Mouse (Mus musculus) intestine, embryonic 15.5 days (tissue): ENCODE measurements around the gene Hoxc9. TPM values are rescaled to one million over a fixed set of nuclear protein-coding genes. Genes with fewer than 3 reads are reported as not detected.

Experiments
- ATAC-seq: fragments of 200-750 bp; cut with Nextera tagmentation; 2 replicates; pipeline ENCODE4 v1.8.0; 2017; ENCODE audit warnings: moderate TSS enrichment, moderate library complexity
- H3K27ac ChIP-seq: fragments of 300-500 bp; sonication (generic); 2 replicates; pipeline ENCODE4 v1.5.1; 2015; ENCODE audit warnings: mild to moderate bottlenecking, inconsistent platforms
- H3K27me3 ChIP-seq: fragments of 300-500 bp; sonication (generic); replicated peaks from 2 replicates; pipeline ENCODE4 v1.6.1; 2015; ENCODE audit warnings: inconsistent platforms
- H3K36me3 ChIP-seq: fragments of 300-500 bp; sonication (generic); 2 replicates; pipeline ENCODE4 v1.6.1; 2015; ENCODE audit warnings: inconsistent platforms
- H3K4me1 ChIP-seq: fragments of 300-500 bp; sonication (generic); replicated peaks from 2 replicates; pipeline ENCODE4 v1.6.1; 2015; ENCODE audit warnings: inconsistent platforms
- H3K4me2 ChIP-seq: fragments of 300-500 bp; sonication (generic); replicated peaks from 2 replicates; pipeline ENCODE4 v1.6.1; 2015; ENCODE audit warnings: mild to moderate bottlenecking, inconsistent platforms
- H3K4me3 ChIP-seq: fragments of 300-500 bp; sonication (generic); replicated peaks from 2 replicates; pipeline ENCODE4 v1.5.1; 2015; ENCODE audit warnings: inconsistent platforms
- H3K9ac ChIP-seq: fragments of 300-500 bp; sonication (generic); 2 replicates; pipeline ENCODE4 v1.6.1; 2015; ENCODE audit warnings: inconsistent platforms
- H3K9me3 ChIP-seq: fragments of 300-500 bp; sonication (generic); 2 replicates; pipeline ENCODE4 v1.6.1; 2016; ENCODE audit warnings: inconsistent platforms
- WGBS: fragments of 180-500 bp; shearing (Covaris S2); methylation state at CpG from one replicate; pipeline ENCODE4 v1.1.7; 2015; 5-methylcytosine and 5-hydroxymethylcytosine counted together
- polyA plus RNA-seq: library from polyadenylated mRNA; unstranded; fragments of >200 nt; fragmentation: Nextera tagmentation; extraction: Ambion mirVana; gene quantifications from 2 replicates; pipeline ENCODE4 v1.2.1, GENCODE M21; 2015

Gene Hoxc9
- polyA plus RNA-seq, 1 experiment from 2014 or later = 1.4 TPM

DNA sequence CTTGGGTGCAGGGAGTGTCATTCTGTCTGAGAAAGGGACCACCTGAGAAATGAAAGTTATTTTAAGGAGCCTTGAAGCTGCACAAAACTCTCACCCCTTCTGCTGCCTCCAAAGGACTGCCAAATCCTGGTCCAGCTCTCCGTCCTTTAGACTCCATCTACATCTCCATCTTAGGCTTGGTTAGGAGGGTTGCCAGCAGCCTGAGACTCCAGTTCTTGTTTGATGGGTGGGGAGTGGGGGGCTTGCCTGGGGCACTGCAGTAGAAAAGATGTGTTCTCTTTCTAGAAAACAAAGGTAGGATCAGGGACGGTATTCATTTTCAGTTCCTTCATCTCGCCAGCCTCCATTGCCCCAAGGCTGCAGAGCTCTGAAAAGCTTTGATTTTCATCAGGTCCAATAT, 21.2 kb downstream of the Hoxc9 start:
- peaks cover 84% of the 10 kb centered on the region for H3K27me3 ChIP-seq
- no peaks in the 10 kb centered on the region for H3K36me3 ChIP-seq
- peak overlapping the region; percentile 61 for H3K27ac ChIP-seq
- H3K4me1 ChIP-seq = peaks cover 23% of the 10 kb centered on the region; the same call in 1 of the 2 replicates
- no peak overlapping the region; the same call in 1 of the 2 replicates for H3K9ac ChIP-seq
- H3K9me3 ChIP-seq = no peaks in the 10 kb centered on the region
- WGBS = 9% methylated on average over 3 of the region's 3 CpGs
- peak overlapping the region; percentile 73 for H3K4me2 ChIP-seq
- ATAC-seq = no peak
- 0 out of 2 replicates have a peak overlapping the region, but pooled peaks have one; percentile 44 for H3K4me3 ChIP-seq

DNA sequence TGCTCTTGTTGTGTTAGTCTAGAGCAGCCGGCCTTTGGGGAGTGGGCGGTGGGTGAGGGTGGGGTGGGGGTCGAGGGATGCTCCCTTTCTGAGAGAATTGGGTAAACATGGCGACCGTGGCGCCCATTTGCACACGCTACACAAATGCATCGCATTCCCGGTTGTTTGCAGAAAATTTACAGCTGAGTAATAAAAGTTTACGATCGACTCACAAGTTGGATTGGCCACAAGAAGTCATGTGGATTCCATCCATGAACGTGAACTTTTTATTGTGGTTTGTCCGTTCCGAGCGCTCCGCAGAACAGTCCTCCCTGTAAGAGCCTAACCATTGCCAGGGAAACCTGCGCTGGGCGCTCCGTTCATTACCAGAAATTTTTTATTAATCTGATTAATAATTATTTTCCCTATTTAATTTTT, 21.7 kb downstream of the Hoxc9 start, which contains the start of gene Hoxc6:
Gene Hoxc6 (plus strand): TSS at position 319 of the 417 bp plus-strand sequence.
- peak within 1 kb of the TSS; percentile 44 for H3K4me3 ChIP-seq
- 3% methylated on average over 19 of the region's 19 CpGs for WGBS
- peaks cover 23% of the 10 kb centered on the region; the same call in 1 of the 2 replicates for H3K4me1 ChIP-seq
- ATAC-seq = peak; percentile 57; the same call in 1 of the 2 replicates
- peak within 1 kb of the TSS; percentile 42 for H3K9ac ChIP-seq
- peak within 1 kb of the TSS; percentile 73 for H3K4me2 ChIP-seq
- no peaks in the 10 kb centered on the region for H3K9me3 ChIP-seq
- peaks cover 84% of the 10 kb centered on the region for H3K27me3 ChIP-seq
- H3K27ac ChIP-seq = peak within 1 kb of the TSS; percentile 85
- no peaks in the 10 kb centered on the region for H3K36me3 ChIP-seq

DNA sequence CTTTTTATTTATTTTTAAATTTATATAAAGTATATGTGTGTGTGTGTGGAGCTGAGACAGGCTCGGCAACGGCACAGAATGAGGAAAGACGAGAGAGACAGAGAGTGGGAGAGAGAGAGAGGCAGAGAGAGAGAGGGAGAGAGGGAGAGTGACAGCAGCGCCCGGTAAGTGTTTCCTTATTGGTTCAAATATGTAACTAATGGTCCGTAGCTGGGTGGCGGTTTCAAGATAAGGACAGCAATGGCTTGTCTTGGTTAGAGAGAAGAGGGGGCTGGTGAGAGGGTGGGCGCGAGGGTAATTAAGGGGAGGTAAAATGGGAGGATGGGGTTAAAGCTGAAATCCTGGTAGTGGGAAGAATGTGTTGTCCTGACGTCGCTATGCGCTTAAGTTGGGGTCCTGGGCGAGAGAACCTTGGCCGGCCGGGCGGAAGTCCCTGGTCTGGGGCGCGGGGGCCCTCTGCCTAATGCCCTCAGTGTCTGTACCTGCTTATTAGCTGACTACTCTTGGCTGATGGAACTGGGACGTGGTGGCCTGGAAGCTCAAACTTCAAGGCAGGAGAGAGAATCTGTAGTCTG, 22.5 kb downstream of the Hoxc9 start:
- Histone ChIP-seq H3K27me3 (peaks cover 85% of the 10 kb centered on the region), H3K9me3 (no peaks in the 10 kb centered on the region), H3K27ac (peak overlapping the region; percentile 85), H3K36me3 (no peaks in the 10 kb centered on the region), H3K4me1 (peaks cover 23% of the 10 kb centered on the region; the same call in 1 of the 2 replicates), H3K9ac (0 out of 2 replicates have a peak overlapping the region, but pooled peaks have one; percentile 42), H3K4me2 (peak overlapping the region; percentile 73), H3K4me3 (peak overlapping the region; percentile 44)
- WGBS = 1% methylated on average over 19 of the region's 19 CpGs
- peak; percentile 21; the same call in 1 of the 2 replicates for ATAC-seq

DNA sequence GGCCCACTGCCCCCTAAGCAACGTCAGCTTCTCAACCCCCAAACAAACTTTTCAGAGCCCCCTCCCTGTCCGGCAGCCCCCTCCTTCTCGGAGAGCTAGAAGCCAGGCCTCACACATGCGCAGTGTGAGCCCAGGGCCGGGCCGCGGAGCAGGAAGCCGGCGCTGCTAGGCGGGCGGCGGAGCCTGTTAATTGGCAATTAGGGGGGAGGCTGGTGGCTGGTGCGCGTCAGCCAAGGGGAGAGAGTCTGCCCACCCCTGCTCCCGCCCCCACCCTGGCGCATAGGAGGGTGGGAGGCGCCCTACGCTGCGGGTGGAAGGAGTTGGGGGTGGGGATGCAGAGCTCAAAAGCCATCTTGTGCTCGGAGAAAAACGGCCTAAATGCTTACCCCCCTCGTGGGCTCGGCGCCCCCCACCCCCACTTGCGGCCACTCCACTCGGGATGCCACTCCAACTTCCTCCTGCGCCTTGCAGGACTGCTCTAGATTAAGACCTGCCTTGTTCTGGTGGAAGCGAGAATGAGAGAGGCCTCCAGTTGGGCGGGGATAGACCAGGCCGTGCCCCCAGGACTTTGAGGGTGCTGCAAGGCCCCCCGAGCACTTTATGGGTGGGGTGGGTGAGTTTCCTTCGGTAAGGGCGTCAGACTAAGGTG, 23.1 kb downstream of the Hoxc9 start:
- WGBS = 1% methylated on average over 33 of the region's 33 CpGs
- Histone ChIP-seq H3K27ac (peak overlapping the region; percentile 85), H3K4me1 (peaks cover 23% of the 10 kb centered on the region; the same call in 1 of the 2 replicates), H3K9me3 (no peaks in the 10 kb centered on the region), H3K36me3 (no peaks in the 10 kb centered on the region), H3K4me3 (peak overlapping the region; percentile 44), H3K9ac (peak overlapping the region; percentile 42), H3K27me3 (peaks cover 90% of the 10 kb centered on the region), H3K4me2 (peak overlapping the region; percentile 73)
- peak; percentile 82 for ATAC-seq

DNA sequence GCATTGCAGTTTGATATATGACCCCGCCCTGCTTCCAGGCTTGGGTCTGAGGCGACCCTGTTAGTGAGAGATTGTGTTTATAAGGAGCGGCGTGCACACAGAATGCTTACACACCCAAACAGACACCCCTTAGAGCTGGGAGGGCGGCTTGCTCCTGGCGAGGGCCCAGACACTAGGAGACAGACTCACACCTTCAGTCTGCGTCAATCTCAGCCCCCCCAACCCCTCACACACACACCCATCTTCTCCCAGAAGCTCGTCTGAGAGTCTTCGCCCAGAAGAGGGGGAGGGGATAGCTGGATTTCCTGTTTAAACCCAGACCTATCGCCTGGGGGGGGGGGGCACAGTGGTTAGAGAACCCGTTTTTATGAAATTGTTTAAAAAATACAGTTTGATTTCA, 23.7 kb downstream of the Hoxc9 start:
- Histone ChIP-seq H3K27me3 (peaks cover 91% of the 10 kb centered on the region), H3K4me3 (peak overlapping the region; percentile 44), H3K4me1 (peaks cover 23% of the 10 kb centered on the region; the same call in 1 of the 2 replicates), H3K4me2 (peak overlapping the region; percentile 73), H3K9me3 (no peaks in the 10 kb centered on the region), H3K9ac (no peak overlapping the region), H3K27ac (peak overlapping the region; percentile 85), H3K36me3 (no peaks in the 10 kb centered on the region)
- peak; percentile 27 for ATAC-seq
- WGBS = 5% methylated on average over 10 of the region's 11 CpGs

DNA sequence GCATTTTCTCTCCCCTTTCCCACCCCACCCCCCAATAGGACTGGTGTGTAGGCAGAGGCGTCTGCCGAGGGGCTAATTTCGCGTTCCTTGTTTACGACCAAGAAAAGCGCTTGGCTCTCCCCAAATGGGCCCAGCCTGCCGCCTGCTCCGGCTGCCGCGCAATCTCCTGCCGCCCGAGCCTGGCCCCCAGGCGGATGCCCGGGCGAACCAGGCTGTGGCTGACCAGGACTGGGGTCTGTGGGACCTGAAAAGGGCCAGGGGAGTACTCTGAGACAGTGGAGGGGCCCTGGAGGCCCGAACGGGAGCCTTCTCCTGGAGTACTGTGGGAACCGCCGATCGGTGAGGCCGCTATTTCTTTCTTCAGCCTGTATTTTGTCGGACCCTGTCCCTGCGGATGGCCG, 24.3 kb downstream of the Hoxc9 start:
- H3K27me3 ChIP-seq = peaks cover 91% of the 10 kb centered on the region
- ATAC-seq = no peak
- peak overlapping the region; percentile 85 for H3K27ac ChIP-seq
- WGBS = 5% methylated on average over 24 of the region's 24 CpGs
- peak overlapping the region; percentile 44 for H3K4me3 ChIP-seq
- peaks cover 23% of the 10 kb centered on the region; the same call in 1 of the 2 replicates for H3K4me1 ChIP-seq
- H3K36me3 ChIP-seq = no peaks in the 10 kb centered on the region
- peak overlapping the region; percentile 60 for H3K9ac ChIP-seq
- H3K9me3 ChIP-seq = no peaks in the 10 kb centered on the region
- peak overlapping the region; percentile 73 for H3K4me2 ChIP-seq

DNA sequence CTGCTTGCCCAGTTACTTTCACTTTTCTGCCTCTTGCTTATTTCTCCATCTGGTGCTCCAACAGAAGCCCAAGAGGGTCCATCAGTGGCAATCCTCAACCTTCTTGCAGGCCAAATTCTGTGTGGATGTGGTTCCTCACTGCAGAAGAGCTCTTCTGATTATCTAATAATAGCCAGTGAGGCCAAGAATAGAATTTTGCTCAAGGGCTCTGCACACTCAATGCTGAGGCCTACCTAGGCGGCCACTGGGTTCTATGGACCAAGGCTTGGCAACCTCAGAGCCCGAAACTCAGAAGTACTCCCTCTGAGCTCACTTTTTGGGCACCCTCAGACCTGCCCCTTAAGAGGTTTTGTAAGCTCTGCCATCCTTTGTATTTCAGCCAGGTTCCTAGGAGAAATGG, 25.1 kb downstream of the Hoxc9 start:
- 50% methylated on average over 2 of the region's 2 CpGs for WGBS
- no peaks in the 10 kb centered on the region for H3K36me3 ChIP-seq
- peaks cover 23% of the 10 kb centered on the region; the same call in 1 of the 2 replicates for H3K4me1 ChIP-seq
- H3K9ac ChIP-seq = peak overlapping the region; percentile 20; the same call in 1 of the 2 replicates
- ATAC-seq = no peak
- H3K9me3 ChIP-seq = no peaks in the 10 kb centered on the region
- peak overlapping the region; percentile 85; the same call in 1 of the 2 replicates for H3K27ac ChIP-seq
- peak overlapping the region; percentile 44; the same call in 1 of the 2 replicates for H3K4me3 ChIP-seq
- peaks cover 93% of the 10 kb centered on the region for H3K27me3 ChIP-seq
- H3K4me2 ChIP-seq = peak overlapping the region; percentile 73

DNA sequence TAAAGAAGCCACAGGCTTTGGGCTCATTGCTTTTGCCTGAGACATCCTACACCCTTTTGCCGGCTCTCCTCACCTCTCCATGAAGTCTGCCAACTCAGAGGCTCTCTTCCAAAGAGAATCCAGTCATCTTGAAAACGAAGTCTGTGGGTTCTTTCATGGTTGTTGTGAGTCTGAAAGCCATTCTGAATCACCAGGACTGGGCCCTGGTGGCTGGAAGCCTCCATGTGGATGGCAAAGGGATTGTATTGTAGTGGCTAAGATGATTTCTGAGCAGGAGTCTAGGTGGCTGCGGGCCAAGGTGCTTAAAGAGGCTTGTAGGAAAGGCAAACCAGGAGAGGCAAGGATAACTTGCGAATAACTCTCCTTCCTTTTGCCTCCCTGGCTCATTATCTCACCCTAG, 25.9 kb downstream of the Hoxc9 start:
- Histone ChIP-seq H3K4me1 (peaks cover 23% of the 10 kb centered on the region; the same call in 1 of the 2 replicates), H3K4me3 (no peak overlapping the region), H3K27ac (peak overlapping the region; percentile 33; the same call in 1 of the 2 replicates), H3K4me2 (peak overlapping the region; percentile 73), H3K27me3 (peaks cover 92% of the 10 kb centered on the region), H3K9me3 (no peaks in the 10 kb centered on the region), H3K36me3 (no peaks in the 10 kb centered on the region), H3K9ac (peak overlapping the region; percentile 5; the same call in 1 of the 2 replicates)
- WGBS = 35% methylated on average over 4 of the region's 4 CpGs
- no peak for ATAC-seq

DNA sequence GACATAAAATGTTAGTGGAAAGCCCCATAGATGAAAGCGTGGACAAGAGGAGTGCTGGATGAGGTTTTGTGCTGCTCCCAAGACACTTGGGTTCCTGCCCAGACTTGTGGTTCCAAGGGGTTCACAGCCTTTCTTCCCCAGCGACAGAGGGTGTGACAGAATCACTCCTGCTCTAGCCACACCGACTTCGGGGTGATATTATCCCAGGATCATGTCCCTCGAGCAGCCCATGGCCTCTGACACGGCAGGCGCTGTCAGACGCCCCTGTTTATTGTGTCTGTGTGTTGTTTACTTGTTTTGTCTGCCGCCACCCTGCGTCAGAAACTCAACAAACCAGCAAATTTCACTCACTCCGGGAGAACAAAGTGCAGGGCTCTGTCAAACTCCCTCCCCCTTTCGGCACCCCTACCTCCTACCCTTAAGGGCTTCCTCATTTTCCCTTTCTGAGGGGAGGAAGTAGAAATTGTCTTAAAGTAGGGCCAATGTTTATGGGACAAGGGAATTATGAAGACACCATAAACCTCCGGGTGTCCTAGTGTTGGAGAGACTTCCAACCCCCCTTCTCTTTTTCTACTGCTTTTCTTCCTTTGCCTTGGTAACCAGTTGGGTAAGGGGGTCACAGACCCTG, 26.7 kb downstream of the Hoxc9 start:
- ATAC-seq = no peak
- WGBS = 25% methylated on average over 13 of the region's 13 CpGs
- no peaks in the 10 kb centered on the region for H3K9me3 ChIP-seq
- peaks cover 21% of the 10 kb centered on the region; the same call in 1 of the 2 replicates for H3K4me1 ChIP-seq
- no peak overlapping the region for H3K4me3 ChIP-seq
- H3K4me2 ChIP-seq = peak overlapping the region; percentile 73; the same call in 1 of the 2 replicates
- peaks cover 90% of the 10 kb centered on the region for H3K27me3 ChIP-seq
- H3K27ac ChIP-seq = peak overlapping the region; percentile 33; the same call in 1 of the 2 replicates
- no peak overlapping the region for H3K9ac ChIP-seq
- H3K36me3 ChIP-seq = no peaks in the 10 kb centered on the region

DNA sequence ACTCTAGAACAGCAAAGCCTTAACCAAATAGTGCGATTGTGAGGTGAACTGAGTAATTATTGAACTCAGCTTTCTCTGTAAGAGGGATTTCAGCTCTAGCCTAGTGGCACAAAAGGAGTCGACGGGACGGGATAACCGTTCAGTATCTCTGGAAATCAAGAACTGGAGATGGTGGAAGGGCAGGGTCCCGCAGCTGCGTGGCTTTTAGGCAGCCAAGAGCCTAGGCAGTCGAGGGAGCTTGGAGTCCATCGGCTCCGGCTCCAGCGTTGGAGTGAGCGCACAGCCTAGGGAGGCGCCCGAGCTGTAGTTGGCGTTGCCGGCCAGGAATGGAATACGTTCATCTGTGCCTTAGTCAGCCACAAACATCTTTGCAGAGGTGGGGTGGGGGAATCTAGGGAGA, 29.1 kb downstream of the Hoxc9 start:
- peaks cover 90% of the 10 kb centered on the region for H3K27me3 ChIP-seq
- H3K27ac ChIP-seq = peak overlapping the region; percentile 72

DNA sequence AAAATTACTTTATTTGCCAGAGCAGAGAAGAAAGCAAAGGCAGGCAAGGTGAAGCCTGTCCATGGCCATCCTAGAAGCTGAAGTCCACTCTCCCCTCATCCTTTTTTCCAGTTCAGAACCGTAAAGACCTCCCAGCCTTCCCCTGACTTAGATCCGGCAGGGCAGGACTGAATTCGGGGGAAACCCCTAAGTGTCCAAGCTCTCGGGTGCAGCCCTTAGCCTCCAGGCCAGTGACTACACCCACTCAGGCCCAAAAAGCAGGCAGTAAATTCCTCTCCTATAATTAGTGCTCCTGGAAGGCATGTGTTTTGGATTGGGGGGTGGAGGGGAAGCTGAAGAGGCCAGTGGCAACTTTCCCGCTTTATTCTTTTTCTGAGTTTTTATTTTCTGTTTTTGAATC, 29.6 kb downstream of the Hoxc9 start:
- Histone ChIP-seq H3K4me1 (peaks cover 18% of the 10 kb centered on the region; the same call in 1 of the 2 replicates), H3K36me3 (no peaks in the 10 kb centered on the region), H3K4me2 (peak overlapping the region; percentile 40), H3K9me3 (no peaks in the 10 kb centered on the region), H3K4me3 (no peak overlapping the region), H3K9ac (no peak overlapping the region), H3K27ac (peak overlapping the region; percentile 72), H3K27me3 (peaks cover 90% of the 10 kb centered on the region)
- ATAC-seq = no peak
- WGBS = 16% methylated on average over 5 of the region's 5 CpGs

More for the DNA sequence above, 29.1 kb downstream of the Hoxc9 start:
- H3K36me3 ChIP-seq = no peaks in the 10 kb centered on the region
- H3K9me3 ChIP-seq = no peaks in the 10 kb centered on the region
- peak overlapping the region; percentile 40 for H3K4me2 ChIP-seq
- WGBS = 3% methylated on average over 17 of the region's 17 CpGs
- H3K9ac ChIP-seq = peak overlapping the region; percentile 24; the same call in 1 of the 2 replicates
- no peak for ATAC-seq
- peaks cover 20% of the 10 kb centered on the region; the same call in 1 of the 2 replicates for H3K4me1 ChIP-seq
- no peak overlapping the region for H3K4me3 ChIP-seq

DNA sequence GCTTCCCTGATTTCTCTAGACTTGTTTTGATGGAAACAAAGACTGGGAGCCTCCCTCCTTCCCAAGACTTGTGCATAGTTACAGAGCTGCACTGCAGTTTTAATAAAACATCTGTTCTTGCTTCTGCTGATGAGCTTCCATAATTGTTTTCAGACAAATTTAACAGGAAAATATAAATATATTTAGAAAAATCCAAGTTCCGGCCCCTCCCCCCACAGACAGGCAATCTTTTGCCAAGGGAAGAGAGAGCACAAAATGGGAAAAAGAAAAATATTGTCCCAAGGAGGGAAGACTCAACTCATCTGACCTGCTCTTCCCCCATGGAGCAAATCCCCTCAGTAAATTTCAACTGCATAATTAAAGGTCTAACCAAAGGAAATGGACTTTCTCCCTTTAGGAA, 30.1 kb downstream of the Hoxc9 start:
- Histone ChIP-seq H3K27me3 (peaks cover 90% of the 10 kb centered on the region), H3K36me3 (no peaks in the 10 kb centered on the region), H3K9ac (no peak overlapping the region), H3K4me2 (peak overlapping the region; percentile 40), H3K9me3 (no peaks in the 10 kb centered on the region), H3K27ac (peak overlapping the region; percentile 72), H3K4me1 (peaks cover 19% of the 10 kb centered on the region), H3K4me3 (no peak overlapping the region)
- 14% methylated on average over 1 of the region's 1 CpGs for WGBS
- no peak for ATAC-seq
